Mouse (Mus musculus) yolk sac, embryonic 10.5 days (tissue): ENCODE data around the gene Tas2r106.

Experiments
- DNase-seq: peaks from one replicate; pipeline ENCODE4 v3.0.0-alpha.2; 2017; ENCODE audit warnings: low spot score

Gene Tas2r106

GRCm38 (mm10) chr6:131678786-131679185 is at the start of gene Tas2r106:
Gene Tas2r106 (minus strand): TSS chr6:131678886.
- no peak for DNase-seq

GRCm38 (mm10) chr6:131712803-131713202 is 34.1 kb upstream of the Tas2r106 start:
- DNase-seq: no peak

GRCm38 (mm10) chr6:131689963-131690362 is 11.3 kb upstream of the Tas2r106 start, which contains the start of gene Tas2r114:
Gene Tas2r114 (minus strand): TSS chr6:131690063.
- DNase-seq: no peak

DNA sequence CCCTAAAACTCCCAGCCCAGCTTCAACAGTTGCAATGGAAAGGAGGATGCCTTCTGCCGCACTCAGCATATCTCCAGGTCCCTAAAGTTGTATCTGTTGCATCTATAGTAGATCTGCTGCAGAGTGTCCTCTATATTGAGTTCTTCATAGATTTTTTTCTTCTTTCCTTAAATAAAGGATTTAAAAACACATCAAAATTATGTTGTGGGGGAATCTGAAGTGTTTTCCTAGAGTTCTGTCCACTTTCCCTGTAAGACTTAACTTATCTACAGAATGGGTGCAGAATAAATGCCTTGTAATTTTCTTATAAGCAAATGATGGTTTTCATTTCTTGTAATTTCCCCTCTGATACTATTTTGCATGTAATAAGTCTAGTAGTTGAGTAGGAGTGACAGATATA is 8.7 kb upstream of the Tas2r106 start, which contains the start of gene Tas2r105:
Gene Tas2r105, minus strand, starts transcription at position 101 of the 400 bp plus-strand sequence.
- no peak for DNase-seq

- no peak for DNase-seq
Observed at GRCm38 (mm10) chr6:131685644-131686043, 7.0 kb upstream of the Tas2r106 start, which contains the start of gene Tas2r104. Gene Tas2r104 (minus strand): TSS chr6:131685744.

DNA sequence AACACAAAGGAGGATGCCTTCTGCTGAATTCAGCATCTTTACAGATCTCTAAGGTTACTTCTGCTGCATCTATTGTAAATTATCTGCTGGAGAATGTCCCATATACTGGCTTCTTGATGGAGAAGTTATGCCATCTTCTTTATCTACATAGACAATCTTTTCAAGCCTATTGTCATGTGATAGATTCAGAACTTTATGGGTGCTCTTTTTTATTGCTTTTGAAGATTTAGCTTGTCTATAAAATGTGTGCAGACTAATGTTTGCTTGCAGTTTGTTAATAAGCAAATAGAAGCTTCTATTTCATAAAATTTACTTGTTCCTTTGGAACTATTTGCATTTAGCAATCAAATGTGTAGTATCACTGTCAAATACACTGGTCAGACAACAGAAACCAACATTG is 18.6 kb downstream of the Tas2r106 start, which contains the start of gene Tas2r107:
Gene Tas2r107, minus strand, starts transcription at position 101 of the 400 bp plus-strand sequence.
- no peak for DNase-seq

DNA sequence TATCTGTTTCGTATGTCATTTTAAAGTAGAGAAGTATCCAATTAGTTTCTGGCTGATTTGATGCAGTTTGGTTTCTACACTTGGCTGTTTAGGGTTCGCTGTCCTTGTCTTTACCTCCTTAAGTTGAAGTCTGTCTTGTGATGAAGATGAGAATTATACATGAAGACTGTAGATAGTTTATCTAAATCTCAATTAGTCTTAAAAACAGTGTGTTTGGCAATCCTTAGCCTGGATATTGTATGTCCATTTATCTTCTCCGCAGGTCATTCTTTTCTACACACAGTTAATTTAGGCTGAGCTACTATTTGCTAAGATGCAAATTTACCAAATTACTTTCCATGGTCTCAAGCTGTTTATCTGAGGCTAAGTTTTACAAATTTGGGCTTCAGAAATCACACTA is 47.9 kb downstream of the Tas2r106 start, which contains the start of gene Tas2r130:
Gene Tas2r130, minus strand, starts transcription at position 101 of the 400 bp plus-strand sequence.
- DNase-seq: no peak
